Mouse (Mus musculus) testis, adult 2 months (tissue): Measurements from ENCODE around the gene Nol4l. TPM values are rescaled to one million over a fixed set of nuclear protein-coding genes. Genes with fewer than 3 reads are reported as not detected.

Experiments
- H3K27ac ChIP-seq: fragments of 200-500 bp; 2 replicates; pipeline ENCODE4 v1.5.1; 2012; ENCODE audit warnings: low read depth, low read length; ENCODE audit not compliant: control insufficient read depth, insufficient read depth
- H3K27me3 ChIP-seq: fragments of 200-500 bp; 2 replicates; pipeline ENCODE4 v1.6.1; 2012; ENCODE audit warnings: mild to moderate bottlenecking, low read length, moderate library complexity; ENCODE audit not compliant: control insufficient read depth, insufficient read depth
- H3K36me3 ChIP-seq: fragments of 200-500 bp; 2 replicates; pipeline ENCODE4 v1.6.1; 2012; ENCODE audit warnings: mild to moderate bottlenecking, low read length; ENCODE audit not compliant: control insufficient read depth, insufficient read depth
- H3K4me1 ChIP-seq: fragments of 200-500 bp; 2 replicates; pipeline ENCODE4 v1.6.1; 2012; ENCODE audit warnings: low read length; ENCODE audit not compliant: control insufficient read depth, insufficient read depth
- H3K4me3 ChIP-seq: fragments of 200-500 bp; 2 replicates; pipeline ENCODE4 v1.5.1; 2012; ENCODE audit warnings: low read depth, mild to moderate bottlenecking, low read length, moderate library complexity, mixed read lengths; ENCODE audit not compliant: control insufficient read depth
- CTCF ChIP-seq: fragments of 200-500 bp; IDR thresholded peaks from 2 replicates; pipeline ENCODE4 v1.5.1; 2012; ENCODE audit warnings: low read depth, mild to moderate bottlenecking, inconsistent platforms, low read length, moderate library complexity; ENCODE audit not compliant: control insufficient read depth, insufficient read depth, insufficient replicate concordance
- POLR2A ChIP-seq: fragments of 200-500 bp; IDR thresholded peaks from 2 replicates; pipeline ENCODE4 v1.6.1; 2012; ENCODE audit warnings: low read depth, mild to moderate bottlenecking, inconsistent platforms, low read length, moderate library complexity; ENCODE audit not compliant: control insufficient read depth
- polyA plus RNA-seq: library from polyadenylated mRNA; depleted of rRNA; stranded (reverse); fragments of >200 nt; gene quantifications from 2 replicates; pipeline ENCODE4 v1.2.3, GENCODE M21; 2012

The Nol4l gene
- polyA plus RNA-seq, 1 experiment: 241 TPM

DNA sequence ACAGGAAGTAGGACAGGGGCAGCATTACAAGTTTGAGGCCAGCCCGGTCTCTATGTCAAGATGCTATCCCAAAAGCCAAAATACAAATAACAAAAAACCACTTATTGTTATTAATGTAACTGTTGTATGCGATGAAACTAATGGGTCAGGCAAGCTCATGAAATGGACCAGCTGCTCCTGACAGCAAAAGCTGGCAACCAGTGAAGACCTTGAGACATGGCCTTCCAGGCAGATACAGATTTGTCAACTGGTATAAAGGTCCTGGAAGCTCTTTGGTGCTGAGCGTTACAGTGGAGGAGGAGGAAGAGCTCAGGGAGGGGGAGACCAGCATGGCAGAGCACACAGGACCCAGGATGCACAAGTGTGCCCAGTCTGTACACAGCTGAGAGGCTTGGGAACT, 82.1 kb downstream of the Nol4l start:
- H3K4me3 ChIP-seq: no peak overlapping the region
- peaks cover 24% of the 10 kb centered on the region for H3K4me1 ChIP-seq
- no peak overlapping the region for H3K27ac ChIP-seq
- H3K36me3 ChIP-seq: no peaks in the 10 kb centered on the region
- no peak for TF ChIP-seq POLR2A
- TF ChIP-seq CTCF: no peak
- no peaks in the 10 kb centered on the region for H3K27me3 ChIP-seq

DNA sequence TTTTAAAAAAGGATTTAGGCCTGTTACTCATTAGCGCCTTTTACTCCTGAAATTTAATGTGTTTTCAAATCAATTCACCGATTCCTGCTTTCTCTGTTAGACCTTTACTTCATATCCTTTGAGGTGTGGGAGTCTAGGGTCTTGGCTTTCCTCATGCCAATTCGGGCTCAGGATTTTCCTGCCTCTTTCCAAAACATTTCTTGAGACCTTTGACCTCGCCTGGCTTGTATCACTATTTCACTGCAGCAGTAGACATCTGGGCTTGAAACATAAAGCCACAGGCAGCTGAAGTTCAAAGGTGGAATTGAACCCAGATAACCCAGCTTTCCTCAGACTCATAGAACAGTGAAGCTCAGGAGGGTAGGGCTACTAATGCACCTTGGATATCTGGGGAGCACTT, 83.3 kb downstream of the Nol4l start:
- no peak overlapping the region for H3K27ac ChIP-seq
- TF ChIP-seq CTCF (no peak), POLR2A (no peak)
- no peaks in the 10 kb centered on the region for H3K27me3 ChIP-seq
- H3K4me1 ChIP-seq: peaks cover 29% of the 10 kb centered on the region
- no peak overlapping the region for H3K4me3 ChIP-seq
- H3K36me3 ChIP-seq: no peaks in the 10 kb centered on the region

DNA sequence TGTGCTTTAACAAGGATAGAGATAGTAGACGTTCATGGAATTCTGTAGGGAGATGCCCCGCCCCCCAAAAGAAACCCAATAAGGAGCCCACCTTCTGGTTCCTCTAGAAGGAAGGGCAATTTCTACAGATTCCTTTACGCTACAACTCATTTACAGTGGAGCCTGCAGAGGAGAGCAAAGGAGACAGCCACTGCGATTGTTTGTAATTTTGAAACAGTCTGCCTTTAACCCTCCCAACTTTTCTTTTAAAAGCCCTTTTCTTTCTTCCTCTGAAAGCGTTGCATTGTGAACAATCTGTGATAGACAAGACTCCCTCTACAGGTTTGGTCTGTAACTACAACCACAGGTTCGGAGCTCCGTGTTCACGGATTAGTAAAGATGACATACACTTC, 83.8 kb downstream of the Nol4l start:
- Histone ChIP-seq H3K4me3 (peak overlapping the region; percentile 86), H3K27me3 (no peaks in the 10 kb centered on the region), H3K36me3 (no peaks in the 10 kb centered on the region), H3K4me1 (peaks cover 29% of the 10 kb centered on the region), H3K27ac (no peak overlapping the region)
- TF ChIP-seq CTCF: no peak
- no peak for TF ChIP-seq POLR2A

GRCm38 (mm10) chr2:153445137-153446016, 84.4 kb downstream of the Nol4l start:
- Histone ChIP-seq H3K27me3 (no peaks in the 10 kb centered on the region), H3K4me3 (peak overlapping the region; percentile 86), H3K36me3 (no peaks in the 10 kb centered on the region), H3K4me1 (peaks cover 31% of the 10 kb centered on the region), H3K27ac (peak overlapping the region; percentile 66)
- TF ChIP-seq CTCF: no peak
- TF ChIP-seq POLR2A: no peak; the same call in 1 of the 2 replicates

GRCm38 (mm10) chr2:153444254-153445136, 85.3 kb downstream of the Nol4l start:
- H3K4me1 ChIP-seq: peaks cover 31% of the 10 kb centered on the region
- H3K27me3 ChIP-seq: no peaks in the 10 kb centered on the region
- H3K27ac ChIP-seq: peak overlapping the region; percentile 66
- H3K36me3 ChIP-seq: no peaks in the 10 kb centered on the region
- peak overlapping the region; percentile 86 for H3K4me3 ChIP-seq
- TF ChIP-seq POLR2A (no peak), CTCF (no peak)

DNA sequence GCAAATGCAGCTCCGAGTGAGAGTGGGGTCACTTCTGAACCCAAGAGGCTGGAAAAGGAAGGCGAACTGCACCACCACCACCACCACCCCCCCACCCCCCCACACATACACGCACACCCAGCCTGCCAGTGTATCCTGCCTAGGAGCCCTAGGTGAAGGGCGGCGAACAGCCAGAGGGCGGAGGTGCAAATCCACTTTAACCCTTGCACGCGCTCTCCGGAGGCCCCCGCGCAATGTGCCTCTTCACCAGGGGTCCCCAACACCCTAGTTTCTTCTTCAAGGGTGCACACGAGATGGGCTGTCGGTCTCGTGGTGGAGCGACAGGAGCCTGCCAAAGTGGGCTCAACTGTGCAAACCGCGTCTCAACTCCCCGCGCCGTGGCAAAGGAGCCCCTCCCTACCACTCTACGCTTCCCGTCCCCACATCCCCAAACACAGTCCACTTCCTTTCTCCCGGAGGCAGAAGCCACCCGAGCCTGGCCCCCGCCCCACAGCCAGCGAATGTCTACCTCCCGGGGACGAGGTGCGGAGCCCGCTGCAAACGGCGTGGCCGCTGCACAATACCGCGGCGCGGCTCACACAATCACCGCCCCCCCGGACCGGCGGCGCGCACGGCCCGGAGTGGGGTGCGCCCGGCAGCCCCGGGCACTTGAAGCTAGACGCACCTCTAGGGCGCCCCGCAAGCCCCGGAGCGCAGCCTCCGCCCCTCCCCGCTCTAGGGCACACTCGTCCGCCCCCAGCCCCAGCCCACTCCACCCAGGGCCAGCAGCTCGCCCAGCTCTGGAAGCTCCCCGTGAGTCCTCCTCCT, 86.1 kb downstream of the Nol4l start:
- Histone ChIP-seq H3K27me3 (no peaks in the 10 kb centered on the region), H3K36me3 (no peaks in the 10 kb centered on the region; the same call in 1 of the 2 replicates), H3K27ac (no peak overlapping the region), H3K4me1 (peaks cover 31% of the 10 kb centered on the region), H3K4me3 (peak overlapping the region; percentile 84)
- no peak for TF ChIP-seq CTCF
